Mouse (Mus musculus) cerebellum, adult 2 months (tissue): Measurements from ENCODE around the gene Il1rapl1.

Experiments
- CTCF ChIP-seq: fragments of 200-500 bp; IDR thresholded peaks from 2 replicates; pipeline ENCODE4 v1.5.1; 2011; ENCODE audit warnings: low read depth, mild to moderate bottlenecking, control low read depth, low read length, moderate library complexity, borderline replicate concordance; ENCODE audit not compliant: insufficient read depth
- POLR2A ChIP-seq: fragments of 200-500 bp; IDR thresholded peaks from 2 replicates; pipeline ENCODE4 v1.6.1; 2011; ENCODE audit warnings: low read length, control low read depth, borderline replicate concordance; ENCODE audit not compliant: insufficient read depth

GRCm38 (mm10) chrX:88158037-88158436, 42.6 kb upstream of the Il1rapl1 start:
- TF ChIP-seq CTCF (no peak), POLR2A (no peak)
